Mouse (Mus musculus) bone marrow, adult 2 months (tissue): Measurements from ENCODE around the gene Gm19426.

Experiments
- CTCF ChIP-seq: fragments of 200-500 bp; IDR thresholded peaks from 2 replicates; pipeline ENCODE4 v1.5.1; 2011; ENCODE audit warnings: low read length, control low read depth; ENCODE audit not compliant: control insufficient read depth, insufficient read depth
- POLR2A ChIP-seq: fragments of 200-500 bp; IDR thresholded peaks from 2 replicates; pipeline ENCODE4 v1.6.1; 2011; ENCODE audit warnings: low read depth, mild to moderate bottlenecking, control low read depth, low read length, borderline replicate concordance; ENCODE audit not compliant: control insufficient read depth

DNA sequence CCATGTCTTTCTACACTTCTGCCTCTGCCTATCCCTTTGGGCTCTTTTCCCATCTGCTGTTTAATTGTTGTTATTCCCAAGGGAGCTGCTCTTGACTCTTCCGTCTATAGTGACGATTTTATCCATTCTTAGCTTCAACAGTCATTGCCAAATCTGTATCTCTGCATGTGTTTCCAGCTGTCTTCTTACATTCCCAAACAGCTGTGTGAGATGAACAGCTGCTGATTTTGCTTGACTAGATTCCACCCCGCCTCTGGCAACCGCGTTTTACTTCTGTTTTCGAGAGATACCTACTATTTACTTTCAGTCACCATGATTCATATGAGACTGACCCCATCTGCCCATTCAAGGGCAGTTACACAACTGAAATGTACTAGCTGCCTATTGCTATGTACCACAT is 6.7 kb upstream of the Gm19426 start:
- TF ChIP-seq CTCF (no peak), POLR2A (no peak)
